Mouse (Mus musculus) kidney, adult 18-20 months (tissue): ENCODE data around the gene Ssc5d.
"Not testable (repeated sequence)": the region's sequence is repeated elsewhere in the genome, so short reads cannot be mapped to it uniquely, and the experiment has no call there.

Experiments used
- DNase-seq: peaks from one replicate; pipeline ENCODE4 v3.0.0; 2021

The Ssc5d gene

DNA sequence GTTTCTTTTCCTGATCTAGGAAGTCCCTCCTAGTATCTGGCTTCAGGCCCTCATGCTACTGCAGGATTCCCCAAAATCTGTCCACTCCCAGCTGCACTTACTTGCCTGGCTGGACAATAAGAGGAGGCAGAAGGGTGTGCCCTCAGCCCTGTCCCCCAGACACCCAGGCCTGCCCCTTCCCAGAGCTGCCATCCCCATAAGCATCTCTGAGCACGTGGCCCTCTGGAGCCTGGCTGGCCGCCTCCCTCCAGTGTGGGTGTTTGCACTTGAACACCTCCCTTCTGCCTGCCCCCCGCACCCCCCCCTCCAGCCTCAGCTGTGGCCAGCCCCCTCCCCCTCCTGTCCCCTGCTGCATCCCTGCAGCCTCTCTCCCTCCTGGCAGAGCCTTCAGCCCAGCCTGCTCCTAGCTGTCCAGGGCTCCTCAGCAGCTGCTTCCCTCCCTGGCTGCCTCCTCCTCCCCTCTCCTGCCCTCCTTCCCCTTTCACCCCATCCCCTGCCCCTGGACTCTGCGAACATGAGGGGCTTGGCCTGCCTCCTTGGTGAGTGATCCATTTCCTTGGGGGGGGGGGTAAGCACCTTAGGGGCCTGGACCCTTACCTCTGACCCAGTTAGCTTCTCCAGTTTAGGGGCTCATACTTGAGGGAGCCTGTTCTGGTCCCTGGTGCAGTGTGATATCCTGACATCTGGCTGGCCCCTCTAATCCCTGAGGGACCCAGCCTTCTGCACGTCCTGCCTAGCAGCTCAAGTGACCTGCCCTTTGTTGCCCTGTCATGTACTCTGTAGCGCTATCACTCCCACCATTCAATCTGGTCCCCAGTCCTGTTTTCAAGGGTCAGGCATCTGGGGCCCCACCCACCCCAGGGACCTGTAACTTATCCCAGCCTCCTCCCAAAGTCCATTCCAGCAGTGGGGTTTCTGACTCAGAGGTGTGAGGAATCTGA is at the start of gene Ssc5d:
Gene Ssc5d, plus strand, starts transcription at position 345 of the 941 bp plus-strand sequence.
- DNase-seq, result no peak

DNA sequence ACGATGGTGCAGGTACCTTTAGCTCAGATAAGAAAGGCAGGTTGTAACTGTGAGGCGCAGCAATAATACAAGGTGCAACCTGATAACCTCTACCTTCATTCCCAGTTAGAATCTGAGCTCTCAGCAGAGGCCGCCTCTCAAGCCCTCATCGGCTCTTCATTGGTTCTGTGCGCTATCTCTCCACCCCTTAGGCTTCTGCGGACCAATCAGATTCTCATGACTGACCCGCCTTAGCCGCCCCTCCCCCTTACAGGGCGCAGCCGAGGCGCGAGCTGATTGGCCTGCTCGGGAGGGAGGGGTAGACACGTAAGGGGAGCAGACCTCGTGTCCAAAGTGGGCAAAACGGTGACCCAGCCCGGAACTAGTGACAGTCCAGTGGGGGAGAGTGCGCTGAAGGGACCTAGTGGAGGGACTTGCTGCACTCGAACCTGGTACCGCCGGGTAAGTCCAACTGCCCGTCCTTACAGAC is 48.8 kb upstream of the Ssc5d start, which contains the start of gene Isoc2a:
Gene Isoc2a, plus strand, starts transcription at position 401 of the 469 bp plus-strand sequence.
- DNase-seq, result peak; percentile 88

DNA sequence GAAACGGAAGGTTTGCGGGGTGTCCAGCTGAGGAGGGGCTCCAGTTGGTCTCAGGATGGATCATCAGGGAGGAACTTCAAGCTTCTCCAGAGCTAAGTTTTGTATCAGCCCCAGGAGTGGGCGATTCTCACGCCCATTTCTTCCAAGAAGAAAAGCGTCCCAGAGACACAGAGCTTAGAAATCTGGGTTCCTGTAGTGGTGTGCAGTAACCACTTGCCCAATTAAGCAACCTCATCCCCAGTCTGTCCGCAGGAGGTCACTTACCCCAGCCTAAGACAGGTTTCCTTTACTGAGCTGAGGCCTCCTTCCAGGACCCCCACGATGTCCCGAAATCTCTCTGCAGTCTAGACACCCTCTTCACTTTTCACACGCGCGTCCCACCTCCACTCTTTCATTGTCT is 48.4 kb upstream of the Ssc5d start:
- no peak for DNase-seq

DNA sequence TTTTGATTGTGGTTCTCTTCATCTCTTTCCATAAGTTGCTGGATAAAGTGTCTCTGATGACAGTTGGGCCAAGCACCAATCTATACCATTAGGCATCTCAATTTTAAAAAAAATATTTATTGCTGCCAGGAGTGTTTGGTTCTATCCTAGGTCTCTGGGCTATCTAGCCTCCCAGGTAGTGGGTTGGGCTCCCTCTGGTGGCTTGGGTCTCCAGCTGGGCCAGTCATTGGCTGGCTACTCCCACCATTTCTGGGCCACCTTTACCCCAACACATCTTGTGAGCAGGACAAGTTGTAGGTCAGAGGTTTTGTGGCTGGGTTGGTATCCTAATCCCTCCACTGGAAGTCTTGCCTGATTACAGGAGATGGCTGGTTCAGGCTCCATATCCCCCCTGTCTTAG is 47.4 kb upstream of the Ssc5d start:
- DNase-seq, result peak; percentile 47

DNA sequence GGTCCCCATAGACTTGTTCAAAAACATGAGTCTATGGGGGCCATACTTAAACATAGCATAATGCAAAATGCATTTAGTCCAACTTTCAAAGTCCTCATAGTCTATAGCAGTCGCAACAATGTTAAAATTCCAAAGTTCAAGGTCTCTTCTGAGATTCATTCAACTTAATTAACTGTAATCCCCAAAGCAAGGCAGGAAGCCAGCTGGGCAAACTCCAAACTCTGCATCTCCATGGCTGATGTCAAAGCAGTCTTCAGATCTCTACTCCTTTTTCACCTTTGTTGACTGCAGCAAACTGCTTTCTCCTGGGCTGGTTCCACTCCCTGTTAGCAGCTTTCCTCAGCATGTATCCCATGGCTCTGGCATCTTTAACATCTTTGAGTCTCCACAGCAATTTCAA is 46.5 kb upstream of the Ssc5d start:
- not testable (repeated sequence) for DNase-seq

DNA sequence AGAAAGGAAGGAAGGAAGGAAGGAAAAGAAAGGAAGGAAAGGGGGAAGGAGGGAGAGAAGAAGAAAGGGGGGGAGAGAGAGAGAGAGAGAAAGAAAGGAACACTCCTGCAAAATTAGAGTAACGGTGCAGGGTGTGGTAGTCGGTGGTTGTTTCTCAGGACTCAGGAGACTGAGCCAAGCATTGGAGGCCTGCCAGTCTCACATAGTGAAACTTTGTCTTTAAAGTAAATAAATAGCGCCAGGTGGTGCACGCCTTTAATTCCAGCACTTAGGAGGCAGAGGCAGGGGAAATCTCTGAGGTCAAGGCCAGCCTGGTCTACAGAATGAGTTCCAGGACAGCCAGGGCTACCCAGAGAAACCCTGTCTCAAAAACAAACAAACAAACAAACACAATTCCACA is 38.9 kb upstream of the Ssc5d start:
- no peak for DNase-seq

DNA sequence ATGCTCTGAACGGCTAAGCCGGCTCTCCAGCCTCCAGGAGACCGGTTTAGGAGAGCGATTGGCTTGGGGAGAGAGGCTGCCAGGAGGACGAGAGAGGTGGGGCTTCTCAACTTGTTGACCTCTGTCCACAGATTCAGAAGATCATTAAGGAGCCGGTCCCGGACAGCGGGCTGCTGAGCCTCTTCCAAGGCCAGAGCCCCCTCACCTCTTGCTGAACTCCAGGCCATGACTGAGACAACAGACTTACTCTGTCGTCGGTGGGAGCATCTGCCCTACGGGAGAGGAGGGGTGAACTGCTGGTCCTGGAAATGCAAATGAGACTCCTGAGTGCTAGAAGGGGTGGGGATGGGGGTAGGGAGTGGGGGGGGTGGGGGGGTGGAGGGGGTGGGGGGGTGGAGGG is 30.4 kb upstream of the Ssc5d start:
- DNase-seq, result no peak

DNA sequence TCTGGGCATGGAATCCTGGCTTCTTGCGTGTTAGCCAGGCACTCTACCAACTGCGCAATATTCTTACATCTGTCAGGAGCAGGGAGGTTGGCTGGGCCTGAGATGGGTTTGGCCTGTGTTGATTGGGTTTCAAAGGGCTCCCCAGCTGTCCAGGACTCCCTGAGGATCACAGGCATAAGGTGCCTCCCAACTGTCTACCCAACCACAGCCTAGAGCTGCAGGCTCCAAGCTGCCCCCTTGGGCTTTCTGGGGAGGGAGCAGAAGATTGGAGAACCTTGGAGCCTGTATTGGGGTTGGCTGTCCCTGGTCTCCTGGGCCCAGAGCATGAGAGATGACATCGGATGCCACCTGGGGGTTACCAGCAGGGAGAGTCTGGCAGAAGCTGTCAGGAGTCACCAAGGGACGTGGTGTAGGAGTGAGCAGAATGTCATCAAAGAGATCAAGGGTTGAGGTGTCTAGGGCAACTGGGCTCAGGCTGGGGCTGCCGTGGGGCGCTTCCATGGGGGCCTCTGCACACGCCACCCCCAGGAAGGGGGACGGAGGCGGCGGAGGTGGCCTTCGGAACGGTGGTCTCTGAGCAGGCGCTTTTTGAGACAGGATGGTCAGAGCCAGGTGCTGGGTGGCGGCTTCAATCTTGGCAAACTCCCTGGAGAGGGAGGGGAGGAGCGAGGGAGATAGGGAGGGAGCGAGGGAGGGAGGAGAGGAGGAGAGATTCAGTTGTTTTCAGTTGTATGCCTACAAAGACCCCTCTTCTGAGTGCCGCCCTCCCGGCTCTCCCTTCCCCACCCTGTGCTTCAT is 26.5 kb upstream of the Ssc5d start:
- DNase-seq, result no peak

DNA sequence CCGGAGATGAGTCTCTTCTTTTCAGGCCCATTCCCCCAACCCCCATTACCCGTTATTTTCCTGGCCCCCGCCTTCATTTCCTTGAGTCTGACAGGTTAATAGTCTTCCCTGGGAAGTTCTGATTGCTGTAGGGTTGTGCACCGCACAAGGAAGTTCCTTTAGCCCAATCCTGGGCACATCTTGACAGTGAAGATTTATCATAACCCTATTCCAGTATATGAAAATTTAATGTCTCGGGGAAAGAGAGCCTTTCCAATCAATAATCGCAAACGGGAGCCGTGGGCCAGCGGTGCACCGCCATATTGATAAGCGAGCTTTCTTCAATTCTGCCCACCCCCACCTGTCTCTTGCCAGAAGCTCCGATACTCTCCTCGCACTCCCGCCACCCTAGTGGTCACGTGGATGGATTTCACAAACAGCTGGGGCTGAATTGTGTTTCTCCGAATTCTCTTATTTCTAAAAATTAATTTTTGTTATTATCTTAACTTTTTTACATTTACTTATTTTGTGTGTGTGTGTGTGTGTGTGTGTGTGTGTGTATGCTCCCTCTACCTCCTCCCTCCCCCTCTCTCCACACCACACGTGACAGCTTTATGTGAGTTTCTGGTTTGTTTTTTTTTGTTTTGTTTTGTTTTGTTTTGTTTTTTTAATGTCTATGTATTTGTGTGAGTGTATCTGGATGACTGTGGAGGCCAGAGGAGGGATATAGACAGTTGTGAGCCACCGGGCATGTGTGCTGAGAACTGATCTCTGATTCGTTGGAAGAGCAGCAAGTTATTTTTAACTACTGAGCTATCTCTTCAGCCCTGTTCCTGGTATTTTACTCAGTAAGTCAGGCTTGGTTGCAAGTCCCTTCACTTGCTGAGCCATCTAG is 25.7 kb upstream of the Ssc5d start:
- DNase-seq, result no peak

DNA sequence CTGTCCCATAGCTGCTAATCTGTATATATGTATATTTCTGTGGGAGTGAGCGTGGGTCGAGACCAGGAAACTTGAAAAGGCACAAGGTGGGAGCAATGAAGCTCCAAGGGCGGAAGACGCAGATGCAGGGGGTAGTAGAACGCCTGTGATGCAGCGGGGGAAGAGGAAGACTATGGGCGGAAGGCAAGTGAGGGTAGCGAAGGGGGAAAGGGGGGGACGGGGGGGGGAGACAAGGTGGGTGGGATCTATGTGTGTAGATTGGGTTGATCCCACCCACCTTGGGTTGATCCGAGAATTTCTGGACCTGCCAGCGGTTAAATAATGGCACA is 25.1 kb upstream of the Ssc5d start:
- DNase-seq, result no peak

DNA sequence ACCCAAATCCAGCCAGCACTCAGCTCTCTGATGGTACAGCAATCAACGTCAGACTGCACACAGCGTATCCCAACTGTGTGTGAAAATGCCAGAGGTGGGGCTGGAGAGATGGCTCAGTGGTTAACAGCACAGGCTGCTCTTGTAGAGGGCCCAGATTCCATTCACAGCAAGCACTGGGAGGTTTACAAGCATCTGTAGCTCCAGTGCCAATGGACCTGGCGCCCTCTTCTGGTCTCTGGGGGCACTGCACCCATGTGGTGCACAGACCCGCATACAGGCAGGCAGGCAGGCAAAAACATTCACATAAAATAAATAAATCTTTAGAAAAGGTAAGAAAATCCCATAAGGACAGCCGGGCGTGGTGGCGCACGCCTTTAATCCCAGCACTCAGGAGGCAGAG is 24.4 kb upstream of the Ssc5d start:
- DNase-seq, result no peak

DNA sequence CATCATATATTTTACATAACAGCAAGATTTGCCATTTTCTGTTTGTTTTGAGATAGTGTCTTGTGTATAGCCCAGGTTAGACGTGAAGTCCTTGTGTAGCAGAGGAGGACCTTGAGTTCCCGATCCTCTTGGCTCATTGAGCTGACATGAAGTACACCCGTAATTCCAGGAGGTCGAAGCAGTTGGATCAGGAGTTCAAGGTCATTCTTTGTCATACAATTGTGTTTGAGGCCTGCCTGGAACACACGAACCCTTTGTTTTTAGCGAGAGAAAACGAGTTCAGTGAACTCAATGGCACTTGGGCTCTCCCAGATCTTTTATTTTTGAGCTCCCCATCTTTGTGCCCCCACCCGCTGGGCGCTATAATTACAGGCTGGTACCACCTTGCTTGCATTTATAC is 23.2 kb upstream of the Ssc5d start:
- DNase-seq, result no peak

DNA sequence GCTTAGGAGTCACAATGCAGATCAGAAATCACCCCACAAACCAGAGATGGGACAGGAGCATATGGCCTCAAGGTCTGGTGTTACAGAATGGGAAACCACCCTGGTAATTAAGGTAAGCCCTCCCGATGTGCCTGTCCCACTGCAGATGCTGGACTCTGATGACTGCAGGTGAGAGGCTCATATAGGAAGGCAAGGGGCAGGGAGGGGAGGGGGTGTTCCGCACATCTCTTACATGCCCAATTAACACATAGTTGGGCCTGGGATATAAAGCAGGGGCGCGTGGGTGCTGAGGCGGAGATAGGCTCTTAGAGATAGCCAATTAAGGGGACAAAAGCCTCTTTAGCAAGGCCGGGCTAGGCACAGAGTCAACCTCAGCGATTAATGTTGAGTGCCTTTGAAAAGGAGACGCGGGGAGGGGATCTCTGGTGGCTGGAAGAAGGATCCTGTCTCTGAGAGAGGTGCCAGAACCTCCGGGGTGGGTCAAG is 19.1 kb upstream of the Ssc5d start, which contains the start of gene Gm36210:
Gene Gm36210, minus strand, starts transcription at position 51 of the 485 bp plus-strand sequence.
- DNase-seq, result no peak

DNA sequence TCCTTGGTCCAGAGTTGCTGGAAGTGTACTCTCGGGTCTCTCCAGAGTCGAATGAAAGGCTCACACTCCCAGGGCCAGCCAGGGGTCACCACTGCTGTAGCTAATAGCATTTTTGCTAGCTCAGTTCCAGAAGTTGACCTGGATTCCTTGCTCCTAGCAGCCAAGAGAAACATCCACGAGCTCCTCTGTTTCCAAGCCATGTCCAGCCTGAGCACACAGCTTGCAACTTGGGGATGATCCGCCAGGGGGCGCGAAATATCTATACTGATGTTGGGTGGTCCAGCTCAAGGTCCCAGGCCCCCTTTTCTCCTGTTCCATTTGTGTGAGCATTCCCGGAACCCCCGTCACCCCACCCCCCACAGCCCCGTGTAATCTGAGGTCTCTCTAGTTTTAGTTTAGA is 14.0 kb upstream of the Ssc5d start:
- peak; percentile 66 for DNase-seq

DNA sequence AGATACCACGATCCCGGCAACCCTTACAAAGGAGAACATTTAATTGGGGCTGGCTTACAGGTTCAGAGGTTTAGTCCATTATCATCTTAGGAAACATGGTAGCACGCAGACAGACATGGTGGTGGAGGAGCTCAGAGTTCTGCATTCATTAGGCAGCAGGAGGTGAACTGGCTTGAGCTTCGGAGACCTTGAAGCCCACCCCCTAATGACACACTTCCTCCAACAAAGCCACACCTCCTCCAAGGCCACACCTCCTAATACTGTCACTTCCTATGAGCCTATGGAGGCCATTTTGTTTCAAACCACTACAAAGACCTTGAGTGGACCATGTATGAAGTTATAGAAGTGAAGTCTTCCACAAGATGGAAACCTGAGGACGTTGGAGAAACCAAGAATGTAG is 13.3 kb upstream of the Ssc5d start:
- DNase-seq, result no peak

DNA sequence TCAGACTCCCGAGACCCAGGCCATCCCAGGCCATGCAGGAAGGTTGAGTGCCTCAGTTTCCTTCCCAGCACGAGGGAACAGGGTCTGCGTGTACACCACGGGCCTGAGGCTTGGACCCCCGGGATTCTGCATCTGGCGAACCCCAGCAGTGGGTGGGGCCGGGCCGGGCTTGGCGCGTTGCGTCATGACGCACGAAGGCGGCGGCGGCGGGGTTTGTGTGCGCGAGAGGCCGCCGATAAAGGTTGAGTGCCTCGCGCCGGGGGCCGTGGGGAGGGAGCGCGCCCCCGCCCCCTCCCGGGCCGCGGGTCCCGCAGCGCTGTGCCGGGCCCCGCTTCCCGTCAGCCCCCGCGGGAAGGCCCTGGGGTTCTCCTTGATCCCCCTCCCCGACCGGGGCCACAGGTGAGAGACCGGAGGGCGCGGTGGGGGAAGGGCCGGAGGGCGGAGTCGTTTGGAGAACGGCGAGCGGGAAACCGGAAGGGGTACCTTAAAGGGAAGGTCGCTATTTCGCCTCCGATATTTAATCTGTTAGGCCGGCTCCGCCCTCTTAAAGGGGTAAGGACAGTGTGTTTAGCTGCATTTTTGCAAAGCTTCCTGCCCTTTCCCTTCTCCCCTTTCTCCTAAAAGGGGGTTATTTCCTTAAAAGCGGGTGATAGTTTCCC is 10.4 kb upstream of the Ssc5d start, which contains the start of gene Zfp628:
Gene Zfp628, plus strand, starts transcription at position 211 of the 659 bp plus-strand sequence.
- DNase-seq, result peak; percentile 98

DNA sequence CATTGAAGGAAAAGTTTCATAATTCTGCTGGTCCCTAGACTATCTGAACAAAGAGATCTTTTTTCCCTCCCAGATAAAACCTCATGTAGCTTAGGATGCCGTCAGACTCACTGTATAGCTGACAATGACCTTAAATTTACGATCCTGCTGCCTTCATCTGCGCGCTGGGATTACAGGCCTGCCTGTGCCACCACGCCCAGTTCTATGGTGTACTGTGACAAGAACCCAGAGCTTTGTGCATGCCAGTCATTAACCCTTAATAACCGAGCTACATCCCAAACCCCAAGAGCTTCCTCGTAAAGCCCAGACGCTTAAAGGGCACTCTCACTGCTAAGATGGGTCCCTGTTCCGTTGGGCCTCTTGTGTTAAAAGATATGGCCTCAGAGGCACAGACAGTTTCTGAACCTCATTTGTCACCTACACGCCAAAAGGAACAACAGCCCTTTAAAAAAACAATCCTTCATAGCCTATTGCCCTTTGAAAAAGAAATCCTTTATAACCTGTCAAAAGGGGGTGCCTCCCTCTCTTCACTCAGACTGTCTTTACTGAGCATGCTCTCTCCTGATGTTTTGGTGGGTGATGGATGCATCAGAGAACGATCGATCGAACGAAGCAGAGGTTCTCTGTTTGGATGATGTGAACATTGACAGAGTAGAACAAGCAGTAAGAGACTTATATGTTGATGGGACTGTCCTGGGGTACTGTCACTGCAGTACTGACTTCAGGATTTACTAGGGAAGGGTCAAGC is 9.7 kb upstream of the Ssc5d start:
- peak; percentile 35 for DNase-seq

DNA sequence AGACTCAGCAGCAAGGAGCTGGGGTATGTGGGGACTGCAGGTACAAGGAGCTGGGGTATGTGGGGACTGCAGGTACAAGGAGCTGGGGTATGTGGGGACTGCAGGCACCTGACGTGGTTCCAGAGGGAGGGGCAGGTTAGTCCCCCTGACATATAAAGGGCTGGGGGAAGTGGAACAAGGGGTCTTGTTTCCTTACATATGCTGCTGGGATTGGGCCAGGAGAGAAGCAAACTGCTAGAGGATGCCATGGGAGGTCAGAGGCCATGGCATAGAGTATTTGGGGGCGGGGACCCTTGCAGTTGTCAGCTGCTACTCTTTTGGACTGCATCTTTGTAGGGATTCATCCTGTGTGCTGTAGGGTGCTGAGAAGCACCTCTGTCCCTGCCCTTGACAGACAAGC is 8.1 kb upstream of the Ssc5d start:
- no peak for DNase-seq

DNA sequence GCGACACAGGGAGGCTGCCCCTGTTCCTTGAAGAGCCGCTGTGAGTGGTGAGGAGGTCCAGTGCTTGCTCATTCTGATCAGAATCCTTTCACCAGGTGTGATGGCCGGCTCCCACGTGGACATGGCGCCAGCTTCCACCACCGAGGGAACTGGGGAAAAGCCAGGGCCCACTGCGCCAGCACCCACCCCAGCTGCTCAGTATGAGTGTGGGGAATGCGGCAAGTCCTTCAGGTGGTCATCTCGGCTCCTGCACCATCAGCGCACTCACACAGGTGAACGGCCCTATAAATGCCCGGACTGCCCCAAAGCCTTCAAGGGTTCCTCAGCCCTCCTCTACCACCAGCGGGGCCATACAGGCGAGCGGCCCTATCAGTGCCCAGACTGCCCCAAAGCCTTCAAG is 6.9 kb upstream of the Ssc5d start:
- DNase-seq, result no peak

DNA sequence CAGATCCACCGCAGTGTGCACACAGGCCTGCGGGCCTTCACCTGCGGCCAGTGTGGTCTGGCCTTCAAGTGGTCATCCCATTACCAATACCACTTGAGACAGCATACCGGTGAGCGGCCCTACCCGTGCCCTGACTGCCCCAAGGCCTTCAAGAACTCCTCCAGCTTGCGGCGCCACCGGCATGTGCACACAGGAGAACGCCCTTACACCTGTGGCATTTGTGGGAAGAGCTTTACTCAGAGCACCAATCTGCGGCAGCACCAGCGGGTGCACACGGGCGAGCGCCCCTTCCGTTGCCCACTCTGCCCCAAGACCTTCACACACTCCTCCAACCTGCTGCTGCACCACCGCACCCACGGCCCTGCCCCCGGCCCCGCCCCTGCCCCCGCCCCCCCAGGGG is 6.5 kb upstream of the Ssc5d start:
- DNase-seq, result no peak

DNA sequence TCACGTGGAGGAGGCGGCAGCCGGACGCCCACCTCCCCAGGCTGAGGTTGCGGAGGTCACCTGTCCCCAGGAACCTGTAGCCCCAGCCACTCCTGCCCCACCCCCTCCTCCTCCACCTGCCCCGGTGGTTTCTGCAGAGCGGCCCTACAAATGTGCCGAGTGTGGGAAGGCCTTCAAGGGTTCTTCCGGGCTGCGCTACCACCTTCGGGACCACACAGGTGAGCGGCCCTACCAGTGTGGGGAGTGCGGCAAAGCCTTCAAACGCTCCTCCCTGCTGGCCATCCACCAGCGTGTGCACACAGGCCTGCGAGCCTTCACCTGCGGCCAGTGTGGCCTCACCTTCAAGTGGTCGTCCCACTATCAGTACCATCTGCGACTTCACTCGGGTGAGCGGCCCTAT is 5.6 kb upstream of the Ssc5d start:
- no peak for DNase-seq
